Mouse (Mus musculus) cortical plate, adult 2 months (tissue): ENCODE data around the gene Pik3r2.

Source experiments
- CTCF ChIP-seq: fragments of 200-500 bp; IDR thresholded peaks from 2 replicates; pipeline ENCODE4 v1.5.1; 2011; ENCODE audit warnings: mild to moderate bottlenecking, control low read depth, low read length; ENCODE audit not compliant: insufficient read depth; ENCODE audit errors: extremely low read depth
- POLR2A ChIP-seq: fragments of 200-500 bp; IDR thresholded peaks from 2 replicates; pipeline ENCODE4 v1.6.1; 2011; ENCODE audit warnings: mild to moderate bottlenecking, low read length, control low read depth; ENCODE audit not compliant: insufficient read depth; ENCODE audit errors: extremely low read depth

- TF ChIP-seq CTCF (no peak), POLR2A (no peak)
These were observed 45.6 kb downstream of the Pik3r2 start for GRCm38 (mm10) chr8:70730956-70731355.
